Mouse (Mus musculus): Measurements from ENCODE around the gene Polr2b.

The Polr2b gene

GRCm38 (mm10) chr5:77309924-77310772 lies at the start of gene Polr2b, which contains the start of gene Noa1:
Gene Polr2b, plus strand, starts transcription at chr5:77310147.
Gene Noa1, minus strand, starts transcription at chr5:77310084.
- peak; percentile 99 for DNase-seq

DNA sequence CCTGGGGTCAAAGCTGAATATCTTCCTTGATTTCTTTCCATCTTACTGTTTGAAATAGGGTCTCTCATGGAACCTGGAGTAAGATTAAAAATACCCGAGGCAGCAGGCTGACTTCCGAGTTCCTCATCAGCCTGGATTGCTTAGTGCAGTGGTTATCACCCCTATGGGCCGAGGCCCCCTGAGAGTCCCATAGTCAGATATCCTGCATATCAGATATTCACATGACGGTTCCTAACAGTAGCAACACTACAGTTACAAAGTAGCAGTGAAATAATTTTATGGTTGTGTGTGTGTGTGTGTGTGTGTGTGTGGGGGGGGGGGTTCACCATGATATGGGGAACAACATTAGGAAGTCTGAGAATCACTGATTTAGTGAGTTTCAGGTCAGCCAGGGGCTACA lies 48.8 kb upstream of the Polr2b start:
- no peak for DNase-seq

GRCm38 (mm10) chr5:77262105-77262504 lies 47.8 kb upstream of the Polr2b start:
- DNase-seq, result no peak

DNA sequence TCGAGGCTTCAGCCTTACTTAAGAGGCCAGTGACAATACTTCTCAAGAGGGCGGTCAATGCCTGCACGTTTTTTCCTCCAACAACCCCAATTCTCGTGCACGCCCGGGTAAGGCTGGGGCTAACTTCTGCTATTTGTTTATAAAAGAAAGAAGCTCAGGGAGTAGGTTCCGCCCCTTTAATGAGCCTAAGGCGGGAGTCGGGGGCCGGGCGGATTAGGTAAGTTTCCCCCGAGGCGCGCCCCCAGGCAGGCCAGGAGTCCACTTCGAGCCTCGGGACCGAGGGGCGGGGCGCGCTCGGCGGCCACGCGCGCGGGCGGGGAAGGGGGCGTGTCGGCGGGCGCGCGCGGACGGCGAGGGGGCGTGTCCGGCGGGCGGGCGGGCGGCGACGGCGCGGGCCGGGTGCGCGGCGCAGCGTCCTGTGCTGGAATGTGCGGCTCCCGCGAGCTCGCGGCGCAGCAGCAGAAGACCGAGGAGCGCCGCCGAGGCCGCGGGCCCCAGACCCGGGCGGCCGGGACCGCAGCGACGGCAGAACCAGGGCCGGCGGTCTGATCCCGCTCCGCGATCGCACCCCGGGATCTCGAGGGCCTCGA lies 44.8 kb upstream of the Polr2b start, which contains the start of gene Rest:
TSS of gene Rest (plus strand) at position 411 of the 590 bp plus-strand sequence.
- DNase-seq, result peak; percentile 56 to 78

DNA sequence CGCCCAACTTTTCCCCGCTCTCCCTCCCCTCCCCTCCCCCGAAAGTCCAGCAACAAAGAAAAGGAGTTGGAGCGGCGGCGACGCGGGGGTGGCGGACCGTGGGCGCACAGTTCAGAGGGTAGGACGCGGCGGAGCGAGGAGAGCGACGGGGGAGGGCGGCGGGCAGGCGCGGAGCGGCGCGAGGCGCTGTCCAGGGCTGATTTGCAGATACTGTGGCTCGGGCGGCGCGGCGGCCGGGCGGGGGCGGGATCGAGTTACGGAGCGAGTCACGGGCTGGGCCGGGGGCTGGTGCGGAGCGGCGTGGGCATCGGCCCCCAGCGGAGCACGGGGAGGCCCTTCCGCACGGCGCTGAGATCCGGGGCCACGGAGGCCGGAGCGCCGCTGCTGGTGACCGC lies 44.3 kb upstream of the Polr2b start:
- DNase-seq, result peak in 1 of 2 experiments; percentile 58

- peak; percentile 36 to 44 for DNase-seq
Measured at GRCm38 (mm10) chr5:77266066-77266885, 43.7 kb upstream of the Polr2b start.

- DNase-seq, result no peak
Measured at GRCm38 (mm10) chr5:77266886-77267401, 43.0 kb upstream of the Polr2b start.

DNA sequence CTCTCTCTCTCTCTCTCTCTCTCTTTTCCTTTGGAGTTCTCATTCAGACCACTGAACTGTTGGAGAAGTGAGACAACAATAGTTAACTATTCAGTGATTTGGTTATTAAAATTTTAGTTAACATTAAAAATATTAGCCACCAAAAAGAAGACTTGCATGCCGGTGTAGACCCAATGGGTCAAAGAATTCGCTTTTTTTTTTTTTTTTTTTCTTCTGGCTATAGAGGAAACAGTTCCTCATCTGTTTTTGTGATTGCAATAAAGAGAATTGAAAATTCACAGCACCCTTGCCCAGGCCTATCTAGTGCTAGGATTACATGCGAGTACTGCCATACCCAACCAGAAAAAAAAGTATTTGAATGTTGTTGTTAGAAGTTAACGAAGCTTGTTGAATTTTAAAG lies 42.5 kb upstream of the Polr2b start:
- DNase-seq, result no peak

DNA sequence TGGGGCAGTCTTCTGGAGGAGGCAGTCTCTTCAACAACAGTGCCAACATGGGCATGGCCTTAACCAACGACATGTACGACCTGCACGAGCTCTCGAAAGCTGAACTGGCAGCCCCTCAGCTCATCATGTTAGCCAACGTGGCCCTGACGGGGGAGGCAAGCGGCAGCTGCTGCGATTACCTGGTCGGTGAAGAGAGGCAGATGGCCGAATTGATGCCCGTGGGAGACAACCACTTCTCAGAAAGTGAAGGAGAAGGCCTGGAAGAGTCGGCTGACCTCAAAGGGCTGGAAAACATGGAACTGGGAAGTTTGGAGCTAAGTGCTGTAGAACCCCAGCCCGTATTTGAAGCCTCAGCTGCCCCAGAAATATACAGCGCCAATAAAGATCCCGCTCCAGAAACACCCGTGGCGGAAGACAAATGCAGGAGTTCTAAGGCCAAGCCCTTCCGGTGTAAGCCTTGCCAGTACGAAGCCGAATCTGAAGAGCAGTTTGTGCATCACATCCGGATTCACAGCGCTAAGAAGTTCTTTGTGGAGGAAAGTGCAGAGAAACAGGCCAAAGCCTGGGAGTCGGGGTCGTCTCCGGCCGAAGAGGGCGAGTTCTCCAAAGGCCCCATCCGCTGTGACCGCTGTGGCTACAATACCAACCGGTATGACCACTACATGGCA lies 41.9 kb upstream of the Polr2b start:
- no peak for DNase-seq

- no peak for DNase-seq
Measured at GRCm38 (mm10) chr5:77269399-77269798, 40.5 kb upstream of the Polr2b start.

GRCm38 (mm10) chr5:77273151-77273550 lies 36.8 kb upstream of the Polr2b start:
- no peak for DNase-seq

GRCm38 (mm10) chr5:77275950-77276349 lies 34.0 kb upstream of the Polr2b start:
- peak in 1 of 2 experiments; percentile 47 for DNase-seq

- DNase-seq, result no peak
Measured at GRCm38 (mm10) chr5:77277204-77277603, 32.7 kb upstream of the Polr2b start.

- peak in 1 of 2 experiments; percentile 11 for DNase-seq
Measured at GRCm38 (mm10) chr5:77281518-77282174, 28.3 kb upstream of the Polr2b start.

GRCm38 (mm10) chr5:77282242-77282641 lies 27.7 kb upstream of the Polr2b start:
- peak; percentile 44 to 50 for DNase-seq

DNA sequence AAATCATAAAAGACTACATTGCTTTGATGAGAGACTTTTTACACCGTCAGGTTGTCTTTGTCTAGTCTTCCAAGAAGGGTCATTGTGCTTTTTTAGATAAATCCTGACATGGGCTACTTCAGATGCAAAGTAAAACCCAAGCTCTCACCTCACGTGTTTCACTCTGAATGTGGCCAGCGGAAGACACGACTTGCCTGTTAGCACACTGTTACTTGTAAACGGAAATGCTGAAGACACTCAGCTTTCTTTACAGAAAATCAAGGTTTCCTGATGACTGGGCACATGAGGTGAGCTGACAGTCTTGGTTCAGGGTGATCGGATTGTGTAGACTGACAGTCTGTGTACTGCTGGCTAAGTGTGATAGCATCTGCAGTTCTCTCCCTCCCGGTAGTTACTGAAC lies 24.3 kb upstream of the Polr2b start:
- no peak for DNase-seq

- no peak for DNase-seq
Measured at GRCm38 (mm10) chr5:77286904-77287303, 23.0 kb upstream of the Polr2b start.

GRCm38 (mm10) chr5:77287901-77288300 lies 22.0 kb upstream of the Polr2b start:
- DNase-seq, result no peak

GRCm38 (mm10) chr5:77289686-77290085 lies 20.3 kb upstream of the Polr2b start:
- no peak for DNase-seq

DNA sequence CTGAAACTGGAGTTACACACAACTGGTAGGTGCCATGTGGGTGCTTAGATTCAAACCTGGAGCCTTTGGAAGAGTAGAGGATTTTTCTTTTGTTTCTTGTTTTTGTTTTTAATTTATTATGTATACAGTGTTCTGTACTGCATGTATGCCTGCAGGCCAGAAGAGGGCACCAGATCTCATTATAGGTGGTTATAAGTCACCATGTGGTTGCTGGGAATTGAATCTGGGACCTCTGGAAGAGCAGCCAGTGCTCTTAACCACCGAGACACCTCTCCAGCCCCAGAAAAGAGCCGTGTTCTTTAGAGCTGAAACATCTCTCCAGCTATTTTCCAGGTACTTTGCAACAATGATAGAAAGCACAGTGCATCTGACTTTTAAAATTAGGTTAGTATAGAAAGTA lies 19.3 kb upstream of the Polr2b start:
- no peak for DNase-seq

DNA sequence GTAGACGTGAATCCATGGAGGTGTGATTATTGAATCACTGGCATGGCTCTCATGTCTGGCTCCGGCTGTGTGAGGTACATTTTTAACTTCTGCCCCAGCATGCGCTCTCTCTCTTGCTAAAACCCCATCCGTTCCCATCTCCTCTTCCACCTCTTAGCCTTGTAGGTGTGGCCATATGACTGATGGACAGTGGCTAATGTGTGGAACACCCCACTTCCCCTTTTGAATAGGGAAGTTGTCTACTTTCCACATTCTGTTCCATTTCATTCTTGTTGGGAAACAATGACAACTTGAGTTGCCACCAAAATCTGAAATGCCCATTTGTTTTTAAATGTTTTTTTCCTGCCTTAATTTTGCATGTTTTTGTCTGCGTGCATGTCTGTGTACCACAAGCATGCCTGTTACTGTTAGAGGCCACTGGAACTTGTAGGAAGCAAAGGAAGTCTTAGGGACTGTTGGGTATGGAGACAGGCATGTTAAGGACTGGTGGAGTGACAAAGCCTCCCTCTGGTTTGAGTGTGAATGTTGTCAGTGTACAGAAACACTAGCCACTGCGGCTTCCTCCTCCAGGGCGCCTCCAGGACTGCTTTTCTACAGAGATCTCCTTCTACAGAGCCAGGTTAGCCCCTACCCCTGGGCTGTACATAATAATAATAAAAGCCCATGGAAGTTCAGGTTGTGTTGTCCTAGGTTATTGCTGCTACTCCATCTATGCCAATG lies 17.0 kb upstream of the Polr2b start:
- DNase-seq, result no peak
